Mouse (Mus musculus): ENCODE measurements around the gene Mtor. TPM values are rescaled to one million over a fixed set of nuclear protein-coding genes. Genes with fewer than 3 reads are reported as not detected.
A peak's percentile ranks its signal among the peaks of the same experiment; 100 is the strongest.

Mtor gene
- total and polyA plus RNA-seq, 3 experiments: 10.5 to 28.6 (median 24.3) TPM

DNA sequence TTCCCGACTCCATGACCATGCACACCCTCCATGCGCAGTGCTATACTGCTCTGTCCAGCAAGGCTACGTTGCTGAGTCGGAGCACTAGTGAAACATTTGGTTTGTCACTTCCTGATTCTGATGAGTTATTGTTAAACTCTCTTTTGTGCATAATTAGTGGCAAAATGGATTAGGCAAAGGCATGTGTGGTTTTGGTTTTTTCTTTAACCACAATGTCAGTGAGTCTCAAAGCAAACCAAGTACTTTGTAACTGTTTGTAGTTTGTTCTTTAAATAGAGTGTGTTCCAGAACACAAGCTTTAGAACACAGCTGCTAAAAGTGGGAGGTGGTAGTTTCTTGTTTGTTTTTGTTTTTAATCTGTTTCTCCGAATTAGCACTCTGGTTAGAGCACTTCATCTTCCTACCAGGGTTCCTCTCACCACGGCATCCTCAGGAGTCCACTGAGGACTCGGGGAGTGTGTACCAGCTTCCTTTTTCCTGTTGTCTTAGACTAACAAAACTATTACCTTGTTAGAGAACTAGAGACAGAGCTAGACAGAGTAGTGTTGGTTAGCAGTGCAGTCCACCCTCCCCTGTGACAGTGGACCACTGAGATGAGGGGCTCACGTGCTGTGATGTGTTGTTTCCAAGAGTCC, 61.2 kb downstream of the Mtor start:
- H3K4me3 ChIP-seq (replicated peaks in 1 of 3; ENCODE audit: low read depth in 2 of 3, low read length in 2 of 3, poor library complexity in 1 of 3): no peak overlapping the region
- H3K27ac ChIP-seq (ENCODE audit: insufficient read depth, low read depth): no peak overlapping the region
- H3K27me3 ChIP-seq (replicated peaks): no peaks in the 10 kb centered on the region
- H3K9ac ChIP-seq (ENCODE audit: insufficient read depth, low read depth): no peak overlapping the region
- dilution Hi-C loops (cut with MboI; ENCODE audit: extremely low pct_ligation_motif_present, extremely low pct_unique_long_range_greater_than_20kb, low sequenced_read_pairs) (no loop called here), in situ Hi-C loops (cut with MboI; ENCODE audit: low pct_ligation_motif_present, low pct_unique_long_range_greater_than_20kb, low sequenced_read_pairs) (no loop called here)
- peaks cover 9% of the 10 kb centered on the region for H3K9me3 ChIP-seq (replicated peaks; ENCODE audit: low read length)
- no peaks in the 10 kb centered on the region for H3K79me2 ChIP-seq (replicated peaks; ENCODE audit: control insufficient read depth, extremely low read depth, insufficient read depth, poor library complexity, severe bottlenecking)
- H3K4me2 ChIP-seq (ENCODE audit: insufficient read depth, low read depth, poor library complexity, severe bottlenecking): no peak overlapping the region
- peaks cover 5 to 11% of the 10 kb centered on the region in 2 experiments for H3K4me1 ChIP-seq (ENCODE audit: control insufficient read depth in 1 of 2, insufficient read depth in 2 of 2)
- peaks cover 26 to 78% of the 10 kb centered on the region in 2 experiments for H3K36me3 ChIP-seq (replicated peaks in 1 of 2; ENCODE audit: control insufficient read depth in 1 of 2, insufficient read depth in 1 of 2, low read length in 1 of 2)
- TF ChIP-seq TCF12 (IDR thresholded peaks at IDR 0.05; ENCODE audit: low read depth, low read length) (no peak), ELF1 (IDR thresholded peaks at IDR 0.05; ENCODE audit: low read depth, low read length) (0 out of 2 replicates have a peak, but pooled peaks have one; percentile 12), POLR2AphosphoS2 (IDR thresholded peaks at IDR 0.05; ENCODE audit: low read depth, low read length) (no peak)
- peak; percentile 27 for DNase-seq (ENCODE audit: extremely low read depth)

DNA sequence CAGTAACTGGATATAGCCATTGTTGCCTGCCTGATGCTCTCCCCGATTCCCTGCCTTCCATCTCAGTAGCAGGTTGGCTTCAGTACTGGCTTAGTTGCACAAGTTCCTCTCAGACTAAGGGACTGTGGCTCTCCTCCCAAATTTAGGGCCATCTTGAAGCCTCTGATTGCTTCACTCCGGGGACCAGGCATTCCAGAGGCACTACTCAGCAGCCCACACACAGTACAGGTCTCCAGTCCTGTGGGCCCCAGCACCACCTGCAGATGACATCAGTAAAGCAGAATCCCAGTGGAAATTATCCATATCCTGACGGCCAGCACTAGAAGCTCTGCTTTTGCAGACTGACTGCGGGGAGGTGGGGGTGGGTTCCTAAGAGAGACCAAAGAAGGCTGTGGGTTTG, 62.3 kb downstream of the Mtor start:
- no peak for DNase-seq (ENCODE audit: extremely low read depth)
- H3K79me2 ChIP-seq (replicated peaks; ENCODE audit: control insufficient read depth, extremely low read depth, insufficient read depth, poor library complexity, severe bottlenecking): no peaks in the 10 kb centered on the region
- dilution Hi-C loops (cut with MboI; ENCODE audit: extremely low pct_ligation_motif_present, extremely low pct_unique_long_range_greater_than_20kb, low sequenced_read_pairs): no loop called here
- H3K9ac ChIP-seq (ENCODE audit: insufficient read depth, low read depth): no peak overlapping the region
- H3K36me3 ChIP-seq (replicated peaks in 1 of 2; ENCODE audit: control insufficient read depth in 1 of 2, insufficient read depth in 1 of 2, low read length in 1 of 2): peaks cover 34 to 82% of the 10 kb centered on the region in 2 experiments
- peaks cover 9% of the 10 kb centered on the region for H3K9me3 ChIP-seq (replicated peaks; ENCODE audit: low read length)
- no peak overlapping the region for H3K4me3 ChIP-seq (replicated peaks in 1 of 3; ENCODE audit: low read depth in 2 of 3, low read length in 2 of 3, poor library complexity in 1 of 3)
- H3K27ac ChIP-seq (ENCODE audit: insufficient read depth, low read depth): no peak overlapping the region
- H3K4me2 ChIP-seq (ENCODE audit: insufficient read depth, low read depth, poor library complexity, severe bottlenecking): no peak overlapping the region
- H3K27me3 ChIP-seq (replicated peaks): no peaks in the 10 kb centered on the region
- H3K4me1 ChIP-seq (ENCODE audit: control insufficient read depth in 1 of 2, insufficient read depth in 2 of 2): peaks cover 5 to 11% of the 10 kb centered on the region in 2 experiments
- TF ChIP-seq MAX (IDR thresholded peaks at IDR 0.05; ENCODE audit: low read length) (no peak), CTCF (conservative IDR thresholded peaks at IDR 0.05 in 1 of 2, IDR thresholded peaks at IDR 0.05 in 1 of 2; ENCODE audit: low read depth in 2 of 2, low read length in 2 of 2) (no peak), UBTF (IDR thresholded peaks at IDR 0.05; ENCODE audit: low read depth, low read length) (no peak), MAFK (IDR thresholded peaks at IDR 0.05; ENCODE audit: insufficient replicate concordance, low read length) (no peak), JUND (conservative IDR thresholded peaks at IDR 0.05; ENCODE audit: low read depth, low read length) (no peak), ELF1 (IDR thresholded peaks at IDR 0.05; ENCODE audit: low read depth, low read length) (no peak), TBP (conservative IDR thresholded peaks at IDR 0.05; ENCODE audit: low read depth, low read length) (no peak), E2F4 (IDR thresholded peaks at IDR 0.05; ENCODE audit: insufficient replicate concordance, low read depth, low read length) (no peak)
- in situ Hi-C loops (cut with MboI; ENCODE audit: low pct_ligation_motif_present, low pct_unique_long_range_greater_than_20kb, low sequenced_read_pairs): no loop called here

DNA sequence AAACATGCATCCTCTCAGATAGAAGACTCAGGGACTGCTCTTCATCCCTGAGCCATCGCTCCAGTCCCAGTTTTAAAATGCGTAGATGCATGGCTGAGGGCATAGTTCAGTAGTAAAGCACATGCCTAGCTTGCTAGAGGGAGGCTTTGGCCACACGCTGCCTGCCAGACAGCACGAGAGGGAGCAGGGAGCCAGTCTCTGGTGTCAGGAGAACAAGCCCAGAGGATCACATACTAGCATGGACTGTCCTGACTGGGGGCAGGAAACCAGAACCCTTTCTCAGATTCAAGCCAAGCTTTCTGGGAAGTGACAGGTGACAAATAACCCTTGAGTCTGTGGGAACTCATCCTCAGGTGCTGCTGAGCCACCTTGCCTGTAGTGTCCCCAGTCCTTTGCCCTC, 62.9 kb downstream of the Mtor start:
- no peak overlapping the region for H3K4me2 ChIP-seq (ENCODE audit: insufficient read depth, low read depth, poor library complexity, severe bottlenecking)
- no peak overlapping the region for H3K9ac ChIP-seq (ENCODE audit: insufficient read depth, low read depth)
- in situ Hi-C loops (cut with MboI; ENCODE audit: low pct_ligation_motif_present, low pct_unique_long_range_greater_than_20kb, low sequenced_read_pairs) (no loop called here), dilution Hi-C loops (cut with MboI; ENCODE audit: extremely low pct_ligation_motif_present, extremely low pct_unique_long_range_greater_than_20kb, low sequenced_read_pairs) (no loop called here)
- no peak overlapping the region for H3K4me3 ChIP-seq (replicated peaks in 1 of 3; ENCODE audit: low read depth in 2 of 3, low read length in 2 of 3, poor library complexity in 1 of 3)
- H3K9me3 ChIP-seq (replicated peaks; ENCODE audit: low read length): peaks cover 9% of the 10 kb centered on the region
- H3K4me1 ChIP-seq (ENCODE audit: control insufficient read depth in 1 of 2, insufficient read depth in 2 of 2): peaks cover 5 to 11% of the 10 kb centered on the region in 2 experiments
- H3K79me2 ChIP-seq (replicated peaks; ENCODE audit: control insufficient read depth, extremely low read depth, insufficient read depth, poor library complexity, severe bottlenecking): no peaks in the 10 kb centered on the region
- H3K36me3 ChIP-seq (replicated peaks in 1 of 2; ENCODE audit: control insufficient read depth in 1 of 2, insufficient read depth in 1 of 2, low read length in 1 of 2): peaks cover 37 to 80% of the 10 kb centered on the region in 2 experiments
- no peak for TF ChIP-seq SIN3A (IDR thresholded peaks at IDR 0.05; ENCODE audit: low read length)
- no peak for TF ChIP-seq CHD2 (IDR thresholded peaks at IDR 0.05; ENCODE audit: low read length)
- no peak for DNase-seq (ENCODE audit: extremely low read depth)
- no peak overlapping the region for H3K27ac ChIP-seq (ENCODE audit: insufficient read depth, low read depth)
- H3K27me3 ChIP-seq (replicated peaks): no peaks in the 10 kb centered on the region

Measured in CH12.LX (cell line).